Mouse (Mus musculus) lung, embryonic 15.5 days (tissue): ENCODE results near the gene Phxr2. TPM values are rescaled to one million over a fixed set of nuclear protein-coding genes. Genes with fewer than 3 reads are reported as not detected.

ENCODE experiments used
- ATAC-seq: fragments of 200-750 bp; cut with Nextera tagmentation; 2 replicates; pipeline ENCODE4 v1.8.0; 2017; ENCODE audit warnings: moderate number of reproducible peaks, borderline replicate concordance; ENCODE audit not compliant: low FRiP score, low TSS enrichment; ENCODE audit errors: extremely low read depth
- H3K27ac ChIP-seq: fragments of 300-500 bp; sonication (generic); 2 replicates; pipeline ENCODE4 v1.5.1; 2015; ENCODE audit warnings: moderate library complexity, mild to moderate bottlenecking, inconsistent platforms
- H3K27me3 ChIP-seq: fragments of 300-500 bp; sonication (generic); 2 replicates; pipeline ENCODE4 v1.6.1; 2015; ENCODE audit warnings: inconsistent platforms
- H3K36me3 ChIP-seq: fragments of 300-500 bp; sonication (generic); 2 replicates; pipeline ENCODE4 v1.6.1; 2015; ENCODE audit warnings: inconsistent platforms
- H3K4me1 ChIP-seq: fragments of 300-500 bp; sonication (generic); 2 replicates; pipeline ENCODE4 v1.6.1; 2015; ENCODE audit warnings: inconsistent platforms
- H3K4me2 ChIP-seq: fragments of 300-500 bp; sonication (generic); 2 replicates; pipeline ENCODE4 v1.6.1; 2015; ENCODE audit warnings: inconsistent platforms, mild to moderate bottlenecking, moderate library complexity
- H3K4me3 ChIP-seq: fragments of 300-500 bp; sonication (generic); 2 replicates; pipeline ENCODE4 v1.5.1; 2015; ENCODE audit warnings: mild to moderate bottlenecking, inconsistent platforms
- H3K9ac ChIP-seq: fragments of 300-500 bp; sonication (generic); 2 replicates; pipeline ENCODE4 v1.6.1; 2015; ENCODE audit warnings: inconsistent platforms
- H3K9me3 ChIP-seq: fragments of 300-500 bp; sonication (generic); 2 replicates; pipeline ENCODE4 v1.6.1; 2016; ENCODE audit warnings: inconsistent platforms
- WGBS: fragments of 180-500 bp; shearing (Covaris S2); methylation state at CpG from one replicate; pipeline ENCODE4 v1.1.7; 2015; 5-methylcytosine and 5-hydroxymethylcytosine counted together
- polyA plus RNA-seq: library from polyadenylated mRNA; unstranded; fragments of >200 nt; fragmentation: Nextera tagmentation; extraction: Ambion mirVana; gene quantifications from 2 replicates; pipeline ENCODE4 v1.2.1, GENCODE M21; 2015

Phxr2 gene
- polyA plus RNA-seq, 1 experiment from 2014 or later: not detected

DNA sequence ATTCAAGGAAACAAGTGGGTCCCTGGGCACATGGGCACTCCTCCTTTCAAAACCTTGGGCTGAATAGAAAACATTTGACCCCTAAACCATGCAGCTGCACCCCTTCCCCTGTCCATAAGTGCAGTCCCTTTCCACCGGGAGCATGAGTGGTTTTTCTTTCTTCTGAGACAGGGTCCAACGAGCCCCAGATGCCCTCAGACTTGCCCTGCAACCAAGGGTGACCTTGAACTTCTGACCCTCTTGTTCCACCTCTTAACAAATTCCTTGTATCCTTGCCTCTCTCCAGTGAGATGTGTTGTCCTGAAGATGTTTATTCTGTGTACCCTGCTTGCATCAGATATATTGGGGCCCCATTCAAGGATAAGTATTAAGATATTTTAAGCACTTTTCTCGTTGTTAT lies 12.6 kb downstream of the Phxr2 start:
- ATAC-seq: no peak
- no peaks in the 10 kb centered on the region for H3K9me3 ChIP-seq
- 29% methylated on average over 3 of the region's 3 CpGs for WGBS

GRCm38 (mm10) chr10:99108431-99108982 lies 17.6 kb downstream of the Phxr2 start:
- no peaks in the 10 kb centered on the region for H3K9me3 ChIP-seq
- H3K27ac ChIP-seq: peak overlapping the region; percentile 84; the same call in 1 of the 2 replicates
- H3K27me3 ChIP-seq: no peaks in the 10 kb centered on the region
- H3K4me3 ChIP-seq: peak overlapping the region; percentile 88
- H3K4me1 ChIP-seq: peaks cover 29% of the 10 kb centered on the region
- no peak for ATAC-seq
- H3K36me3 ChIP-seq: peaks cover 28% of the 10 kb centered on the region
- peak overlapping the region; percentile 94 for H3K4me2 ChIP-seq
- H3K9ac ChIP-seq: peak overlapping the region; percentile 85
- WGBS: 31% methylated on average over 12 of the region's 12 CpGs

More for the DNA sequence above, 12.6 kb downstream of the Phxr2 start:
- Histone ChIP-seq H3K4me3 (no peak overlapping the region), H3K27ac (no peak overlapping the region), H3K4me2 (no peak overlapping the region), H3K27me3 (no peaks in the 10 kb centered on the region), H3K4me1 (peaks cover 41% of the 10 kb centered on the region), H3K9ac (no peak overlapping the region), H3K36me3 (peaks cover 26% of the 10 kb centered on the region)

- Histone ChIP-seq H3K4me2 (peak within 1 kb of the TSS; percentile 94), H3K4me1 (peaks cover 26% of the 10 kb centered on the region), H3K36me3 (peaks cover 31% of the 10 kb centered on the region), H3K9me3 (no peaks in the 10 kb centered on the region), H3K27ac (peak within 1 kb of the TSS; percentile 84), H3K27me3 (no peaks in the 10 kb centered on the region), H3K4me3 (peak within 1 kb of the TSS; percentile 88), H3K9ac (peak within 1 kb of the TSS; percentile 85)
- ATAC-seq: peak; percentile 87
- WGBS: 2% methylated on average over 22 of the region's 22 CpGs
Observed at GRCm38 (mm10) chr10:99107964-99108363, 18.2 kb downstream of the Phxr2 start, which contains the start of gene Galnt4. Gene Galnt4, plus strand, starts transcription at chr10:99108159.

DNA sequence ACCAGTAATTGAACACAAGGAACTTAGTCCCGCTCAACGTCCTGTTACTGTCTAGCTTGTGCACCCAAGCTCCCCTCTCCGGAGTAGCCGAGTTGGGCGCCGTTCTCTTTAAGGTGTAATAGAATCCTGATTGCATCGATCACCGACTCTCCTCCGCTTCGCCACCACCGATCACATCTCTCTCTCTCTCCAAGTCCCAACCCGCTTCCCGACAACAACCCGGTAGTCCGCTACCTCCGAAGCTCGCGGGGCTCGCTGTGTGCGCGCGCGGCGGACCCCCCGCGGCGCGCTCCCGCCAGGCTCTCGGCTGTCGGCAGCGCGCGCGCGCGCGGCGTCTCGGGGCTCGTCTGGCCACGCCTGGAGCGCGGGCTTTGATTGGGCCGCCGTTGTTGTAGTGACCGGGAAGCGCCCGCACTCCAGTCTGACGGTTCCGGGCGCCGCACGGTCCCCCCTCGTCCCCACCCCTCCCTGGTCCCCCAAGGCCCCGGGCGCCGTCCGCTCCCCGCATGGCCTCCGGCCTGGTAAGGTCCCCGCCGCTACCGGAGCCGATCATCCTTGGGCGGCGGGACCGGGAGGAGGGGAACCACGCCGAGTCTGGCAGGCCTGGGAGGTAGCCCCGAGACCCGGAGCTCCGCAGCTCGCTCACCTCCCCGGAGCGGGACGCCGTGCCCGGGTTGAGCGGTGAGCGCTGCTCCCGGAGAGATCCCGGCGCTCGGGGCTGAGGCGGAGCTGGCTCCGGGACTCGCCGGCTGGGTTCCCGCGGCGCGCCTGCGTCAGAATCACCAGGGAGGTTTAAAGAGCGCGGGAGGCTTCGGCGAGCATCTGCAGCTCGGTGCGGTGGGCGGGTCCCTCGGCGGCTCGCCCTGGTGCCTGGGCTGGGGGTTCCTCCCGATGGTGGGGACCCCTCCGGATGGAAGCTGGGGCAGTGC lies 19.2 kb downstream of the Phxr2 start, which contains the start of gene Poc1b:
Gene Poc1b (plus strand): TSS at position 334 of the 929 bp plus-strand sequence.
- H3K9me3 ChIP-seq: no peaks in the 10 kb centered on the region
- H3K36me3 ChIP-seq: peaks cover 31% of the 10 kb centered on the region
- H3K9ac ChIP-seq: peak within 1 kb of the TSS; percentile 85
- no peaks in the 10 kb centered on the region for H3K27me3 ChIP-seq
- ATAC-seq: peak; percentile 93
- H3K4me2 ChIP-seq: peak within 1 kb of the TSS; percentile 94
- peaks cover 21% of the 10 kb centered on the region for H3K4me1 ChIP-seq
- H3K27ac ChIP-seq: peak within 1 kb of the TSS; percentile 84
- H3K4me3 ChIP-seq: peak within 1 kb of the TSS; percentile 88
- WGBS: under 1% methylated on average over 93 of the region's 106 CpGs

DNA sequence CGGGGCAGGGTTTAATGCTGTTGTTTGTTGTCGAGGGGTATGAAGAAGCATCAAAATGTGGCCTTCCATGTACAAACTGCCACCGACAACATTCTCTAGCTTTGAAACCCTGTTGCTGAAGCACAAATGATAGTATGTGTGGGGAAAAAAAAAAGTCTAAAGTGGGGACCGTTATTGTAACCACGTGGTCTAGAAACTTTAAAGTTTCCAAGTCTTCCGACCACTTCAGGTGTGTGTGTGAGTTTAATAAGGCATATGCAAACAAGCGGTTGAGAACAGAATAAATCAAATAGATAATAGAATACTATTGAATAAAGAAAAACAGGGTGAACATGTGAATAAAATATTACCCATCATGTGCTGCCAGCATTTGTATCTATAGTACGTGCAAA lies 19.8 kb downstream of the Phxr2 start:
- H3K9me3 ChIP-seq: no peaks in the 10 kb centered on the region
- peaks cover 18% of the 10 kb centered on the region for H3K4me1 ChIP-seq
- 31% methylated on average over 8 of the region's 8 CpGs for WGBS
- ATAC-seq: no peak
- H3K4me2 ChIP-seq: peak overlapping the region; percentile 94
- peaks cover 29% of the 10 kb centered on the region for H3K36me3 ChIP-seq
- H3K27me3 ChIP-seq: no peaks in the 10 kb centered on the region
- H3K4me3 ChIP-seq: peak overlapping the region; percentile 88
- H3K27ac ChIP-seq: peak overlapping the region; percentile 84
- peak overlapping the region; percentile 85 for H3K9ac ChIP-seq

- H3K4me1 ChIP-seq: peaks cover 15% of the 10 kb centered on the region
- ATAC-seq: no peak
- H3K36me3 ChIP-seq: peaks cover 22% of the 10 kb centered on the region
- no peak overlapping the region for H3K4me2 ChIP-seq
- no peaks in the 10 kb centered on the region for H3K27me3 ChIP-seq
- H3K4me3 ChIP-seq: no peak overlapping the region
- WGBS: 76% methylated on average over 3 of the region's 3 CpGs
- no peak overlapping the region for H3K27ac ChIP-seq
- no peak overlapping the region for H3K9ac ChIP-seq
- no peaks in the 10 kb centered on the region for H3K9me3 ChIP-seq
Observed at GRCm38 (mm10) chr10:99105522-99105921, 20.6 kb downstream of the Phxr2 start.

- Histone ChIP-seq H3K27me3 (no peaks in the 10 kb centered on the region), H3K4me3 (no peak overlapping the region), H3K9me3 (no peaks in the 10 kb centered on the region), H3K27ac (no peak overlapping the region), H3K4me2 (no peak overlapping the region), H3K36me3 (no peaks in the 10 kb centered on the region), H3K9ac (no peak overlapping the region), H3K4me1 (no peaks in the 10 kb centered on the region)
- WGBS: 69% methylated on average over 10 of the region's 10 CpGs
- no peak for ATAC-seq
Observed at GRCm38 (mm10) chr10:99097374-99097773, 28.8 kb downstream of the Phxr2 start.

DNA sequence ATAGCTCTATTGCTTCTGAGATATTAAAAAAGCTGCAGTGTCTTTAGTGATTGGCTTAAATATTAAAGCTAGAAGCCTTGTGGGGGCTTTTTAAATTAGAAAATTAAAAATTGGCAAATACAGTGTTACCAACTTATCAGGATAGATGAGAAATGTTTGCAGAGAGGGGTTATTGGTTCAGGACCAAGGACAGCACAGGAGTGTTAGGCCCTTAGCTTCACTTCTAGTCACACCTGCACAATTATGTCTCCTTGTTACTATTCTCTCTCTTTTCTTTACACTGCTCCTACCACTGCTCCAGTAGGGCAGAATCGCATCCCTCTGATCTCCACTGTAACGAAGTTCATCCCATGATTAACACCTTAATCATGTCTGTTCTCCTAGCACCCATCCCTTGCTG lies 31.0 kb downstream of the Phxr2 start:
- no peaks in the 10 kb centered on the region for H3K27me3 ChIP-seq
- ATAC-seq: no peak
- no peak overlapping the region for H3K9ac ChIP-seq
- no peak overlapping the region for H3K4me3 ChIP-seq
- no peak overlapping the region for H3K4me2 ChIP-seq
- 58% methylated on average over 2 of the region's 2 CpGs for WGBS
- H3K36me3 ChIP-seq: no peaks in the 10 kb centered on the region
- no peaks in the 10 kb centered on the region for H3K4me1 ChIP-seq
- H3K27ac ChIP-seq: no peak overlapping the region
- H3K9me3 ChIP-seq: no peaks in the 10 kb centered on the region

DNA sequence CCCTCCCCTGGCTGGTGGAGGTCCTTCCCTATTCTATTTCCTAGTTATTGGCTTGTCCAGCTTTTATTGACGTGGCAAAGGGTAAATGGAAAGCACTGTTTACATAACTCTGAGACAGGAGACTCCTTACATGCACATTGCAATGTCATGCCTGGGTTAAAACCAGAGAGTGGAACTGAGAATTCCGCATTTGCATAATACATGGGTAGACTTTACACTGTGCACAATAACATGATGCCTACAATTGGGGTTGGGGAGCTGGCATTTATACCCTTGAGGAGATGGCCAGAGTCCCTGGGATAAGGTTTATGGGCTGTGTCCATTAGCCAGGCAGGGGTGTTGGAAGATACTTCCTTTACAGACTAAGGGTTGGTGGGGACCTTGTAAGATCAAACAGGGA lies 32.8 kb downstream of the Phxr2 start:
- no peaks in the 10 kb centered on the region for H3K27me3 ChIP-seq
- no peaks in the 10 kb centered on the region for H3K9me3 ChIP-seq
- ATAC-seq: no peak
- no peaks in the 10 kb centered on the region for H3K4me1 ChIP-seq
- H3K36me3 ChIP-seq: no peaks in the 10 kb centered on the region
- H3K4me3 ChIP-seq: no peak overlapping the region
- WGBS: 61% methylated on average over 2 of the region's 2 CpGs
- H3K27ac ChIP-seq: no peak overlapping the region
- H3K9ac ChIP-seq: no peak overlapping the region
- H3K4me2 ChIP-seq: no peak overlapping the region

DNA sequence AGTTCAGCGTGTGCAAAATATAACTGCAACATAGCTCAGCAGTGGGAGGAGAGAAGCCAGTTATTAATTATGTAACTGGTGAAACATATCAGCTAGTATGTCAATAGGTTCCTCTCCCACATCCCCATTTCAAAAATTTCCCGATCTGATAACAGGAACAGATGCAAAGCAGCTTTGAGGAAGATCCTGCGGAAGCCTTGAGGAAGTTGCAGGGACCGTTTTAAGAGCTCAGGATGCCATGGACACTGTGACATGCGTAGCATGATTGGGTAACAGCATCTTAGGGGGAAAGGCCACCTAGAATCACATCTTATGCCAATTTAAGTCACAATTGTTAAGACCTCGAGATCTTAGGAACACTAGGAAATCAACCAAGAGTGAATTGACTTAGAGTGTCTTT lies 36.2 kb downstream of the Phxr2 start:
- WGBS: 64% methylated on average over 6 of the region's 6 CpGs
- Histone ChIP-seq H3K27me3 (no peaks in the 10 kb centered on the region), H3K27ac (no peak overlapping the region), H3K4me1 (no peaks in the 10 kb centered on the region), H3K9ac (no peak overlapping the region), H3K36me3 (no peaks in the 10 kb centered on the region), H3K4me2 (no peak overlapping the region), H3K4me3 (no peak overlapping the region), H3K9me3 (no peaks in the 10 kb centered on the region)
- no peak for ATAC-seq

- Histone ChIP-seq H3K27me3 (no peaks in the 10 kb centered on the region), H3K36me3 (no peaks in the 10 kb centered on the region), H3K4me3 (no peak overlapping the region), H3K9ac (no peak overlapping the region), H3K4me1 (no peaks in the 10 kb centered on the region), H3K9me3 (no peaks in the 10 kb centered on the region), H3K4me2 (no peak overlapping the region), H3K27ac (no peak overlapping the region)
- no peak for ATAC-seq
- WGBS: 65% methylated on average over 6 of the region's 6 CpGs
Observed at GRCm38 (mm10) chr10:99086029-99086428, 40.1 kb downstream of the Phxr2 start.

DNA sequence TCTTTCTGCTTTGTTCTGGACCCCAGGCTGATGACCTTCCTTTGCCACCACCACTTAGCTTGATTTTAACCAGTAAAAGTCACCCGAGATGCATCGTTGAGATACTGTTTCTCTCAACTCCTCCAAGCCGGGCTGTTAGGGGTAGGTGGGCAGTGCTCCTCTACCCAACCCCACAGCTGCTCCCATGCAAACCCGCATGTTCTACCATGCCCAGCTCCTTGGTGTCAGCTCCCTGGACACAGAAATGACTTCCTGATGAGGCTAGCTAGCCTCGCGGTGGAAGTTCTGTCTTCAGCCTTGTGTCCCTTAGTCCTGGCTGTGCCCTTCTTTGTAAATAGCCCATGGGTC lies 40.9 kb downstream of the Phxr2 start:
- H3K27ac ChIP-seq: no peak overlapping the region
- H3K36me3 ChIP-seq: no peaks in the 10 kb centered on the region
- no peaks in the 10 kb centered on the region for H3K4me1 ChIP-seq
- no peaks in the 10 kb centered on the region for H3K9me3 ChIP-seq
- no peak overlapping the region for H3K4me2 ChIP-seq
- WGBS: 63% methylated on average over 6 of the region's 6 CpGs
- H3K4me3 ChIP-seq: no peak overlapping the region
- no peak overlapping the region for H3K9ac ChIP-seq
- H3K27me3 ChIP-seq: no peaks in the 10 kb centered on the region
- no peak for ATAC-seq
